Mouse (Mus musculus) cerebellum, adult 2 months (tissue): ENCODE measurements around the gene Tmem104. TPM values are rescaled to one million over a fixed set of nuclear protein-coding genes. Genes with fewer than 3 reads are reported as not detected.
A peak's percentile ranks its signal among the peaks of the same experiment; 100 is the strongest.

Experiments used
- DNase-seq, 2 experiments: peaks; one replicate each; pipeline ENCODE4 v3.0.0; 2021
- H3K27ac ChIP-seq: fragments of 200-500 bp; 2 replicates; pipeline ENCODE4 v1.5.1; 2012; ENCODE audit warnings: low read length, control low read depth, inconsistent platforms; ENCODE audit not compliant: insufficient read depth
- H3K27me3 ChIP-seq: fragments of 200-500 bp; 2 replicates; pipeline ENCODE4 v1.6.1; 2012; ENCODE audit warnings: inconsistent platforms, mild to moderate bottlenecking, low read length, moderate library complexity; ENCODE audit not compliant: control insufficient read depth, insufficient read depth
- H3K4me1 ChIP-seq: fragments of 200-500 bp; 2 replicates; pipeline ENCODE4 v1.6.1; 2011; ENCODE audit warnings: low read length; ENCODE audit not compliant: control insufficient read depth, insufficient read depth
- H3K4me3 ChIP-seq: fragments of 200-500 bp; replicated peaks from 2 replicates; pipeline ENCODE3; 2011; ENCODE audit warnings: mild to moderate bottlenecking, low read depth, low read length, control low read depth; ENCODE audit not compliant: insufficient read depth
- CTCF ChIP-seq: fragments of 200-500 bp; IDR thresholded peaks from 2 replicates; pipeline ENCODE4 v1.5.1; 2011; ENCODE audit warnings: low read depth, mild to moderate bottlenecking, control low read depth, low read length, moderate library complexity, borderline replicate concordance; ENCODE audit not compliant: insufficient read depth
- POLR2A ChIP-seq: fragments of 200-500 bp; IDR thresholded peaks from 2 replicates; pipeline ENCODE4 v1.6.1; 2011; ENCODE audit warnings: low read length, control low read depth, borderline replicate concordance; ENCODE audit not compliant: insufficient read depth
- WGBS: fragments of 180-500 bp; shearing (Covaris S2); methylation state at CpG from one replicate; pipeline ENCODE4 v1.1.7; 2018; 5-methylcytosine and 5-hydroxymethylcytosine counted together
- polyA plus RNA-seq: library from polyadenylated mRNA; depleted of rRNA; stranded (reverse); fragments of >200 nt; gene quantifications from 2 replicates; pipeline ENCODE4 v1.2.3, GENCODE M21; 2012

The Tmem104 gene
- polyA plus RNA-seq, 1 experiment, result 13.3 TPM

DNA sequence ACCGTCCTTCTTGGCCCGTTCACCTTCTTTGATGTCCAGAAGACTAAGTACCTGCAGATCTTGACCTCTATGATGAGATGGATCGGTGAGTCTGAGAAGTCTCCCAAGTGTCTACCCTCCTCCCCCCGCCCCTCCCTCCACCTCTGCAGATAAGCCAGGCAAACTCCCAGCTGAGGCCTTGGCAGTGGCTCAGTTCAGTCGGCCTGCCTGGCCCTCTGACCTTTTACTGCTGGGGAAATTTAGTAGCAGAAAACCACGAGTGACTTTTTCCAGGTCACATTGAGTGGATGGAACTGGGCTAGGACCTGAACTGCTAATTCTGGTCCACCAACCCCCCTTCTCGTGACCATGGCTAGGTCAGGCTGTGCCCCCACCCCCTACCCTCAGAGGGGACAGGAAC, 41.1 kb downstream of the Tmem104 start:
- WGBS, result 67% methylated on average over 7 of the region's 7 CpGs
- Histone ChIP-seq H3K4me3 (no peak overlapping the region), H3K27me3 (no peaks in the 10 kb centered on the region), H3K4me1 (peaks cover 77% of the 10 kb centered on the region), H3K27ac (no peak overlapping the region)
- no peak for DNase-seq
- TF ChIP-seq CTCF (no peak), POLR2A (no peak)

DNA sequence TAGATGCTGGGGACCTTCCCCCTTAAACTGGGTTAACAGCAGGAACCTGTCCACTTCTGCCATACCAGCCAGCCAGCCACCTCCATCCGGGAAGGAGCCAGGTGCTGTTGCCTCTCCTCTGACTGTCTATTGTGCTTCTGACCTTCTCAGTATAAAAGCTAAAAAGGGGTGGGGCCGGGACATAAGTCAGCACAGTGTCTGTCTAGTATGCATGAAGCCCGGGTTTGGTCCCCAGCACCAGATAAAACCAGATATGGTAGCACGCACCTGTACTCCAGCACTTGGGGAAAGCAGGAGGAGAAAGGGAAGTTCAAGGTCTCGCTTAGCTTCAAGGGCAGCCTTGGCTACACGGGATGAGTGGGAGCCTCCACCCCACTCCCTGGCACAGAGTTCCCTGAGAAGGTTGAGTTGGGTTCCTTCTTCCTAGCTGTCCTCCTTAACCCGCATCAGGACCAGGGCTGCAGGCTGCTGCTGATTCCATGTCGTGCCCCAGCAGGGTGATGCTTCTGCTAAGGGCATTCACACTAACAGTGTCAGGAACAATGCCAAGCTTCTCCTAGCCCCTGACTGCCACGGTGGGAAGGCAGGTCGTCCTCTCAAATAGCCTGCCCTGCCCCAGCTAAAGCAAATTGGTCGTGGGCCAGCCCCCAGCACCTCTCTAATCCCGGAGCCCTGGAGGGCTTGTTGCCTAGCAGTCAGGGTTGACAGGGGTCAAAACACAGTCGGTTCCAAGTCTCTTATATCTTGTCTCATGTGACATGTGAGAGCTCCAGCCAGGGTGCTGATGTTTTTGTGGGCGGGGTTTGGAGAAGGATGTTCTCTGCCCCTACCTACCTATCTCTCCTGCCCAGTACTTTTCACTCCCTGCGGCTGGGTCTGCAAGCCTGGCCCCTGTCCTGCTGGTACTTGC, 42.0 kb downstream of the Tmem104 start:
- no peak for DNase-seq
- TF ChIP-seq CTCF (no peak), POLR2A (no peak)
- Histone ChIP-seq H3K4me1 (peaks cover 77% of the 10 kb centered on the region), H3K27me3 (no peaks in the 10 kb centered on the region), H3K4me3 (no peak overlapping the region), H3K27ac (no peak overlapping the region)
- 52% methylated on average over 15 of the region's 15 CpGs for WGBS

DNA sequence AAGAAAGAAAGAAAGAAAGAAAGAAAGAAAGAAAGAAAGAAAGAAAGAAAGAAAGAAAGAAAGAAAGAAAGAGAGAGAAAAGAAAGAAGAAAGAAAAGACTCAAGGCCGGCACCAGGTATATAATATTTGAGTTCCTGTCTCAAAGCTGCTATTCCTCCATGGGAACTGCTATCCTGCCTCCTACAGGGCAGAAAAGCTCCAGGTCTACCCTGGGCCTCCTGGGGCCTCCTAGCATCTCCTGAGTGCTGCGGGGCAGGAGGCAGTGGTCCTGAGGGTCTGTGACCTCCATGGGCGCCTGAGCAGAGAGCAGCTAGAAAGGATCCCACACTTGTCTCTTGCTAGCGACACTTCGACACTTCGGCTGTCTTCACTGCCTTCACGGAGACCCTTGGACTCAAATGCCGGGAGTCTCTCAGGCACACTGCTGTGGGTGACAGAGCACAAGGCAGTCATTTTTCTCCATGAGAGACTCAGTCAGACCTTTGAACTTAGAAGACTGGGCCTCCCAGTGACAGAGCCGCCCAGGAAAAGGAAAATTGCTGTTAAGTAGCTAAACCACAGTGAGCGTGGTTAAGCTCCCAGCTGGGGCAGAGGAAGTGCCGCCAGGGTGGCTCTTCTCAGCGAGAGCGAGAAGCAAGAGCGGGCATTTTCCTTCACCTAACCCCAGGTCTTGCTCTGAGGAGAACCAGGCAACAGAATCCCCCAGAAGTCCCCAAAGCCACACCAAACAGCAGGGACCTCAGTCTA, 44.1 kb downstream of the Tmem104 start:
- Histone ChIP-seq H3K4me1 (peaks cover 71% of the 10 kb centered on the region), H3K27ac (no peak overlapping the region)
- 71% methylated on average over 14 of the region's 14 CpGs for WGBS

DNA sequence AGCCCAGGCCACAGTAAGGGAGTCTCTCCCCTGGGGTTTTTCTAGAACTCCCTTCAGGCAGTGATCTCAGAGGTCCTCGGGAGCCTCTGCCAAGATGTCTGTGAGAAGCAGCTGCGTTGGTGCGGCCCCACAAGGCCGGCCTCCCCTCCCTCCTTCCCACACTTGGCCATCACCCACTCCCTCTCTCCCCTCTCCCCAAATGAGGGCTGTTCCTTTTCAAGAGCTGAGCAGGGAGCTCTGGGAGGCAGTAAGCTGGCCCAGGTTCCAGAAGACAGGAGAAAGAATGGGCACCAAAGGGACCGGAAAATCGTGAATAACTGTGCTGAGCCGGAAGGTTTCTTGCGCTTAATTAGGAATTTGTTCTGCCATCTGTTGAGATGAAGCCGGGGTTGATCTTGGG, 44.6 kb downstream of the Tmem104 start:
- Histone ChIP-seq H3K4me1 (peaks cover 69% of the 10 kb centered on the region), H3K27ac (peak overlapping the region; percentile 35; the same call in 1 of the 2 replicates), H3K4me3 (no peak overlapping the region), H3K27me3 (no peaks in the 10 kb centered on the region)
- WGBS, result 16% methylated on average over 9 of the region's 9 CpGs
- DNase-seq, result peak in 1 of 2 experiments; percentile 52
- TF ChIP-seq CTCF, result no peak
- no peak for TF ChIP-seq POLR2A

More for the DNA sequence above, 44.1 kb downstream of the Tmem104 start:
- TF ChIP-seq CTCF (no peak), POLR2A (no peak)
- no peak for DNase-seq
- Histone ChIP-seq H3K4me3 (no peak overlapping the region), H3K27me3 (no peaks in the 10 kb centered on the region)

DNA sequence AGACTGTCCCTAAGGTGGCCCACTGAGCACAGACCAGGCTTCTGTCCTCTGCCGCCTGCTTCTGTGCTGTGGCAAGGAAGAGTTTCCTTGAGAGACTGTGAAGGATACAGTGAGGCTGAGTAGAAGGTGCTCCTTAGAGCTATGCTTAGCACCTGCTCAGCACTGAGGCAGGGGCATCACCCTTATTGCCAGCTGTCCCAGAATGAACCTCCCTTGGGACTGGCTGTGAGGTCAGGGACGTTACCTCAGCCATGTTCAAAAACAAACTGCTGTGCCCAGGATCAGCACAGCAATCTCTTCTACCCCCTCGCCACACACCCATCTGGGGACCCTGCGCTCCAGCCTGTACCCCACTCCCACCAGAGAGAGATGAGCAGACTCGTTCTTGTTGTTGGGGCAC, 45.6 kb downstream of the Tmem104 start:
- no peak overlapping the region for H3K4me3 ChIP-seq
- WGBS, result 77% methylated on average over 5 of the region's 5 CpGs
- H3K4me1 ChIP-seq, result peaks cover 63% of the 10 kb centered on the region
- DNase-seq, result no peak
- TF ChIP-seq CTCF, result no peak
- no peak for TF ChIP-seq POLR2A
- no peaks in the 10 kb centered on the region for H3K27me3 ChIP-seq
- H3K27ac ChIP-seq, result no peak overlapping the region; the same call in 1 of the 2 replicates

DNA sequence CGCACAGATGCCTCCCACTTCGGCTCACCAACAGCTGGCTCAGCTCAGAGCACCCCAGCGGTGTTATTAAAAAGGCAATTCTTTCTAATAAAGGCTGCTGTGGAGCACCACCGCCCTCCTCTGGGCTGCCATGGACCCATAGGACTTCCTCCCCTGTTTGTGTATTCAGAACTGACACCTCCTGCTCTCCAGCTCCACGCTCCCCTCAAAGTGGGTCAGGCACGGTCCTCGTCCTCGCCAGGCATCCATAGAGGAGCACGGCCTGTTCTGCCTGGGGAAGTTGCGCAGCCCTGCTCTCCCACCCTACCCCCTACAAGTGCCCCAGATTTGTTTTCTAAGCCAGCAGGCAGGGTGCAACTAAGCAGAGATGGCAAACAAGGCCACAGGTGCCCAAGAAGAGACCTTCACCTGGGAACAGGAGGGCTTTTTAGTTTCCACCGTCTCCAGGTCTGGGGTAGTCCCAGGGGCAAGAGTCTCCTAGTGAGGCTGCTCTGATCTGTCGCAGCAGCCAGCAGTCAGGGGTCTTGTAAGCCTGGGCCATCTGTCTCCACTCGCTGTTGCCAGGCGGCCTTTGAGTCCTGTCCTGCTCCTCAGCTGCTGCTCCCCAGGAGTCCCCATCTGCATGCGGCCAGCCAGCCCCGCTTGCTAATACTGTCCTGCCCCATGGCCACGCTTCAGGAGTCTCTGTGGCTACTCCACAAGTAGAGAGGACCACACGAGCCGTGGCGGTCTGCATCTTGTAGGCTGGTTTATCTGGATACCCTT, 46.4 kb downstream of the Tmem104 start:
- DNase-seq, result peak in 1 of 2 experiments; percentile 63
- H3K4me1 ChIP-seq, result peaks cover 57% of the 10 kb centered on the region
- H3K27ac ChIP-seq, result peak overlapping the region; percentile 14; the same call in 1 of the 2 replicates

More for the DNA sequence above, 46.4 kb downstream of the Tmem104 start:
- WGBS, result 42% methylated on average over 20 of the region's 20 CpGs
- Histone ChIP-seq H3K27me3 (no peaks in the 10 kb centered on the region), H3K4me3 (no peak overlapping the region)
- TF ChIP-seq CTCF (peak; percentile 36; the same call in 1 of the 2 replicates), POLR2A (no peak)
